Mouse (Mus musculus) MEL (cell line): ENCODE results near the gene Irx3. TPM values are rescaled to one million over a fixed set of nuclear protein-coding genes. Genes with fewer than 3 reads are reported as not detected.

ENCODE experiments used
- DNase-seq: peaks from one replicate; pipeline ENCODE4 v3.0.0; 2011; ENCODE audit warnings: low read depth, low spot score
- H3K27ac ChIP-seq: 2 replicates; pipeline ENCODE4 v1.5.1; 2012; ENCODE audit warnings: low read depth, mild to moderate bottlenecking, control low read depth, low read length, moderate library complexity; ENCODE audit not compliant: control insufficient read depth
- H3K27me3 ChIP-seq, 2 experiments: fragments of 150-350 bp in 1 of 2; sonication (generic) in 1 of 2; 2 replicates each; pipeline ENCODE4 v1.6.1; 2012; ENCODE audit warnings: low read length in 2 of 2, mild to moderate bottlenecking in 2 of 2, improper control_type of control experiment in 1 of 2, moderate library complexity in 1 of 2; ENCODE audit not compliant: insufficient read depth in 2 of 2, control insufficient read depth in 1 of 2
- H3K36me3 ChIP-seq, 2 experiments: 2 replicates each; pipeline ENCODE4 v1.6.1; 2012 to 2014; ENCODE audit warnings: low read length in 2 of 2, improper control_type of control experiment in 1 of 2, inconsistent platforms in 1 of 2, mild to moderate bottlenecking in 1 of 2; ENCODE audit not compliant: insufficient read depth in 2 of 2, control insufficient read depth in 1 of 2
- H3K4me1 ChIP-seq, 2 experiments: fragments of 150-350 bp in 1 of 2; sonication (generic) in 1 of 2; 2 replicates each; pipeline ENCODE4 v1.6.1; 2012; ENCODE audit warnings: low read length in 2 of 2, improper control_type of control experiment in 1 of 2, mild to moderate bottlenecking in 1 of 2; ENCODE audit not compliant: insufficient read depth in 2 of 2, control insufficient read depth in 1 of 2
- H3K4me3 ChIP-seq, 2 experiments: fragments of 150-350 bp in 1 of 2; sonication (generic) in 1 of 2; 2 replicates each; pipeline ENCODE4 v1.5.1; 2012; ENCODE audit warnings: low read depth in 2 of 2, low read length in 2 of 2, mild to moderate bottlenecking in 2 of 2, moderate library complexity in 2 of 2, control low read depth in 1 of 2, improper control_type of control experiment in 1 of 2; ENCODE audit not compliant: control insufficient read depth in 1 of 2, insufficient read depth in 1 of 2
- H3K79me2 ChIP-seq: 2 replicates; pipeline ENCODE4 v1.6.1; 2012; ENCODE audit warnings: mild to moderate bottlenecking, low read length, moderate library complexity; ENCODE audit not compliant: control insufficient read depth, poor library complexity, insufficient read depth
- H3K9ac ChIP-seq: 2 replicates; pipeline ENCODE4 v1.6.1; 2012; ENCODE audit warnings: low read depth, mild to moderate bottlenecking, control low read depth, low read length, moderate library complexity; ENCODE audit not compliant: control insufficient read depth, poor library complexity, severe bottlenecking
- H3K9me3 ChIP-seq: fragments of 150-350 bp; sonication (generic); replicated peaks from 2 replicates; pipeline ENCODE4 v1.6.1; 2012; ENCODE audit warnings: mild to moderate bottlenecking, low read length, improper control_type of control experiment, moderate library complexity; ENCODE audit not compliant: insufficient read depth
- NELFE ChIP-seq: IDR thresholded peaks from 2 replicates; pipeline ENCODE4 v1.6.1; 2011; ENCODE audit warnings: low read depth, low read length, improper control_type of control experiment
- SIN3A ChIP-seq: IDR thresholded peaks from 2 replicates; pipeline ENCODE4 v1.6.1; 2012; ENCODE audit warnings: low read length, improper control_type of control experiment, inconsistent platforms
- ZC3H11A ChIP-seq: IDR thresholded peaks from 2 replicates; pipeline ENCODE4 v1.6.1; 2012; ENCODE audit warnings: low read depth, mild to moderate bottlenecking, inconsistent platforms, low read length, improper control_type of control experiment
- ZKSCAN1 ChIP-seq: IDR thresholded peaks from 2 replicates; pipeline ENCODE4 v1.6.1; 2012; ENCODE audit warnings: low read depth, mild to moderate bottlenecking, inconsistent platforms, low read length, improper control_type of control experiment, moderate library complexity
- ZMIZ1 ChIP-seq: IDR thresholded peaks from 2 replicates; pipeline ENCODE4 v1.6.1; 2012; ENCODE audit warnings: low read depth, mild to moderate bottlenecking, inconsistent platforms, low read length, improper control_type of control experiment, moderate library complexity
- polyA plus RNA-seq, 2 experiments: library from polyadenylated mRNA; stranded (reverse) in 1 of 2; unstranded in 1 of 2; fragments of >175 nt in 1 of 2; fragments of >200 nt in 1 of 2; gene quantifications; 2 replicates each; pipeline versions ENCODE4 v1.2.1 to v1.2.4; 2012; ENCODE audit warnings: low replicate concordance in 2 of 2, low read depth in 1 of 2; ENCODE audit not compliant: insufficient read length in 2 of 2, insufficient read depth in 1 of 2, missing spikeins in 1 of 2
- total RNA-seq: library from RNA; depleted of rRNA; stranded (reverse); fragments of 300-350 nt; gene quantifications from 2 replicates; pipeline ENCODE4 v1.2.3, GENCODE M21; 2012

The Irx3 gene
- total and polyA plus RNA-seq, 3 experiments = not detected

DNA sequence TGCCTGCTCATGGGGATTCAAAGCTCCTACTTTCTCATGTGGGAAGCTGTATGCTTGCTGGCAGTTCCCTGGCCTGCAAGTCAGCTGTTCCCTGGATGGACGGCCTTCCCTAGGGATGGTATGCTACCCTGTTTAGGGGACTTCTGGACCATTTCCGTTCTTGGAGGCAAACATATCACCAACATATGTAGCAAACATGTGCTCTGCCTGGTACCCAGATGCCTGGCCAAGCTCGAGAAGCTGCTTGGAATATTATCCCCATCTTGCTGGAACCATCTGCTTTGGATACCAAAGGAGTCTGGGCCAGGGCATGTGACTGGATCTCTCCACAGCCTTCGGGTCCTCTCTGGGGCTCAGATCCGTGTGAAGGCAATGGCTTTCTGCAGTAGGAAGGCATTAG lies 52.5 kb downstream of the Irx3 start:
- H3K9me3 ChIP-seq = no peaks in the 10 kb centered on the region
- H3K4me1 ChIP-seq = no peaks in the 10 kb centered on the region
- no peaks in the 10 kb centered on the region for H3K27me3 ChIP-seq
- H3K9ac ChIP-seq = no peak overlapping the region
- no peaks in the 10 kb centered on the region for H3K79me2 ChIP-seq
- H3K36me3 ChIP-seq = no peaks in the 10 kb centered on the region
- TF ChIP-seq ZKSCAN1 (no peak), SIN3A (no peak), NELFE (no peak), ZMIZ1 (no peak), ZC3H11A (no peak)
- TF ChIP-seq, all 39 proteins: peak for 0
- H3K27ac ChIP-seq = no peak overlapping the region
- no peak overlapping the region for H3K4me3 ChIP-seq
- DNase-seq = no peak
